Mouse (Mus musculus) hematopoietic stem cell, adult 5-6 weeks (primary cell): ENCODE measurements at regions not wholly inside any gene's neighbourhood (a gene's known extent, or its start where the extent isn't known, plus 50 kb on each side); places are given as distances from the start of the nearest gene placed in this dataset.
A peak's percentile ranks its signal among the peaks of the same experiment; 100 is the strongest.

ENCODE experiments used
- ATAC-seq, 2 experiments: fragments of 125-278 bp in 1 of 2; replicated peaks in 1 of 2; 2 replicates each; pipeline ENCODE4 v1.8.0; 2016 to 2017; ENCODE audit warnings: inconsistent platforms in 2 of 2, mild to moderate bottlenecking in 2 of 2, moderate number of reproducible peaks in 2 of 2, low read depth in 1 of 2, moderate TSS enrichment in 1 of 2; ENCODE audit not compliant: low FRiP score in 2 of 2, poor library complexity in 2 of 2, severe bottlenecking in 2 of 2, insufficient read depth in 1 of 2, low TSS enrichment in 1 of 2

DNA sequence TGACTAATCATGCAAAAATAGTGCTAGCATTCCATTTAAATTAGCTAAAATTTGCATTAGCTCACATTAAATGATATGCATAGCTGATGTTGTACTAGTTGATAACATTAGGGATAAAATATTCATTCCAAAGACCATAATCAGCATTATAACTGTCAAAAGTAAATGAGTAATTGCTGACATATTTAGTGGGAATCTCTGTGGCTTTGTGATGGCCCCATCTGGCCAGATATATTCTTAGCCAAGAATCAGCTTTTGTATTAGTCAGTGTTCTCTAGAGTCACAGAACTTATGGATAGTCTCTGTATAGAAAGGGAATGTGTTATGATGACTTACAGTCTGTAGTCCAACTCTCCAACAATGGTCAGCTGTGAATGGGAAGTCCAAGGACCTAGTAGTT is 171.2 kb downstream of the Gria2 start:
- no peak for ATAC-seq

DNA sequence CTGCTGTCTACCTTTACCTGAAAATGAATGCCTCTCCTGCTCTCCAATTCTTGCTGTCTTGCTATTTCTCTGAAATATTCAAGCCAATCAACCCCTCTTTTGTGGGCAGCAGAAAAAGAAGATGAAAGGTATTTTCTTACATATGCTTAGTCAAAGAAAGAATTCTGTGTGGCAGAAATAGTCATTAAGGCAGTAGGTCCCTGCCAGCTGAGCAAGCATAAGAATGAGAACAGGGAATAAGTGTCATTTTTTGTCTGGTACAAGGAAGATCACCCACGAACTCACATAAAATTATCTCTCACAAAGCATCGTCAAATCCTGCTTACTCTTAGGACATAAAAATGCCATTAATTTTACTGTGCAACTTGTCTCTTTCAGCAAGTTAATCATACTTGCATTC is 192.2 kb downstream of the Gria2 start:
- no peak for ATAC-seq

DNA sequence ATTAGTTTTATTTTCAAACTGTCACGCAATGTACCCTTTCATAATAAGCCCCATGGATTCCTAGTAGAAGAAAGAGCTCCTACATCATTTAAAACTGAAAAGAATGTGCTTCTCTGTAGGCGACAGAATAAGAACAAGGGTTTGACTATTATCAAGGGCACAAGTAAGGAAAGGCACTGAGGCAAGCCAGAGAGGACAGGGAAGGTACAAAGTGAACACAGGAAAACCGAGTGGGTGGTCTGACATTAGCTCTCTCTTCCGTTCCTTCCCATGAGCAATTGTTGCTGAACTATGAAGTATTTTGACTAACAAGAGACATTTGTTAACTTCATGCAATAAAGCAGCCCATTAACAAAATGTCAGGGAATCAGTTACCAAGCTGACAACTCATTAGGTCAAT is 194.2 kb downstream of the Gria2 start:
- ATAC-seq, result no peak

DNA sequence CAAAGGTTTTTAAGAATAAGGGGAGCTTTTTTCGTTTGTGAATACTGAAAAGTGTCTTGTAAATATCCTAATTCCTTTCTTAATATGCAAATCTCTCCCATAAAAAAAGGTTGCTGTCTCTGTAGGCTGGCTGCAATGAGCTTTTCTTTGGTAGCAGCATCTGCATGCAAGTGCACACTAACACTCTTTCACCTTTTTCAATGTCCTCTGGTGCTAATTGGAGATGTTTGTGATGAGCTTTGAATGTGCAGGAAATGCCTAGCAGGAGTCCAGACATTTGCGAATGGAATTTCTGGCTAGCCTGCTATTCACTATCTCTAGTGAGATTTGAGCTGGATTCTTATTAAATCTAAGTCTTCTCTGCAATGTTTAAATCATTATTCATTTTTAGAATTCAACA is 194.8 kb downstream of the Gria2 start:
- ATAC-seq, result no peak

DNA sequence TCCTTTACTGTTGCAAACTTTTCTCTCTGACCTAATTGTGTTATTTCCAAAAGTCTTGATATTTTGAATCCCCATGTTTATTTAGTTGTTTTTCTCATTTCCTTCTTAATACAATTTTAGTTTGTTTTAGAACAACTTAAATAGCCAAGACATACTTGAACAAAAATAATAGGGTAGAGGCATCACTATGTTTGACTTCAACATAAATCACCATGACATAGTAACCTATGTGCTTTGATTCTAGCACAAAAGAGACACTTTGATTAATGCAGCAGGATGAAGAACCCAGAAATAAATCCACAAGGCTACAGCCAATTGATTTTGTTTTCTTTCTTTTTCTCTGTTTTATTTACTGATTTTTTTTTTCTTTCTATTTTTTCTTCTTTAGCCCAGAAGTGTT is 205.1 kb downstream of the Gria2 start:
- no peak for ATAC-seq

DNA sequence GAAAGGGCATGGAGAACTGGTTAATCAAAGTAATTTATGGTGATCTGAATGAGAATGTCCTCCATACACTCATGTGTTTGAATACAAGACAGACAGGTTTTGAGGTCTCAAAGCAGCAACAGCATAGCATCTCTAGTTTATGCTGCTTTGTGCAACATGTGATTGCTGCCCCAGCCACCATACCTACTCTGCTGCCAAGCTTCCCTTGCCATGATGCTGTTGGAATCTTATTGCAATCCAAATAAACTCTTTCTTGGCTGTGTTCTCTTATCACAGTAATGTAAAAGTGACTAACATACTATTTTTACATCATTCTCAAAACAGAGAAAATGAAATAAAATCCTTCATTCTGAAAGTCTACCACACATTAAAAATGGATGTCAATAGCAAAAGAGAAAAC is 235.1 kb downstream of the Gria2 start:
- ATAC-seq, result no peak

DNA sequence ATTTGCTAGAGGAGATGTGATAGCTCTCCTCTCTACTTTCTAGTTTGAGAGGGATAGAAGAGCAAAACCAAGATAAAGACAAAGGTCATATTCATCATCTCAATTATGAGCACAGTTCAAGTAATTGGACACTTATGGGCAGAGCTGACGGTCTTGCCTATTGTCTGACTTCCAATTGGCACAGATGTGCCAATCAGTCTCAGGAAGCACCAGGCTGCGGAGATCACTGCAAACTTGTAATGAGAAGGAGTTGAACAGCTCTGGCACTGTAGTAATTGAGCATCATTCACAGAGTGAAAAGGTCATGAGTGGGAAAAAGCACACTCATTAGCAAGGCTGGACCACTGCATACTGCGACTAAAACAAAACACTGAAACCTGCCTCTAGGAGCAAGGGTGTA is 236.4 kb downstream of the Gria2 start:
- no peak for ATAC-seq

DNA sequence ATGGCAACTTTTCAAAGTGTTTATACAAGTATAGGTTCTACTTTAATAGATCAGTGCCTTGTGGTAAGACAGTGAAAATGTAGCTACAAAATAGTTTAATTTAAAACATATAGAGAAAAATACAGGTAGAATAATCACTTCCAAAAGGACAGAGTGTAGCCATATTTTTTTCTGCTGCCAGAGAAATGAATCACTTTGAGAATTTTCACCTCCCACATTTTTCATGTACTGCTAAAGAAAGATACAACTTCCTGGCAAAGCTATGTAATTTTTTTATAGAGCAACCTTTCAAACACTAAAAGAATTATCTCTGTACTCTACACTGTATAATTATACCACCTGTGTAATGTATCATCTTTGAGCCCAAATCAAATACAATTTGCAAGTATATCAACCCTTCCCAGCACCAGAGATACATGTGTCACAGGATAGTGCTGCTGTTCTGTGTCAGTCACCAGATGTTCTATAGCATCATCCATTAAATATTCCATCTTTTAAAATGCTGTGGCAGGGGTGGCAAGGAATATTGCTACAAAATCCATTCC is 256.4 kb downstream of the Gria2 start:
- no peak for ATAC-seq

DNA sequence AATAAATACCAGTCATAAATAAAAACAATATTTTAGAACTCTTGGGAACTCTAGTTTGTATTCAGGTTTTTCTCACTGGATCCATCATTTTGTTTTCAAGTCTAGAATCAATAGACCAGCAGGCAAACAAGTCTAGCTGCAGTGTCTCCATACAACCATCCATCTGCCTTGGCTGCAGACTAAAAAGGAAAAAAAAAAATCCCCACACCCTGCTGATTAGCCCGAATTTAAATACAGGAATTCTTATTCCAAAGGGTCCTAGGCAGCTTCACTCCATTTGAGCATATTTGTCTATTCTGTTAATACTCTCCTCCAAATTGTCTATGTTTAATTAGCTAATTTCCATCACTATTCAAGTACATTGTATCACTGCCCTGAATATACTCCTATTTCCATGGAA is 258.9 kb downstream of the Gria2 start:
- ATAC-seq, result no peak

DNA sequence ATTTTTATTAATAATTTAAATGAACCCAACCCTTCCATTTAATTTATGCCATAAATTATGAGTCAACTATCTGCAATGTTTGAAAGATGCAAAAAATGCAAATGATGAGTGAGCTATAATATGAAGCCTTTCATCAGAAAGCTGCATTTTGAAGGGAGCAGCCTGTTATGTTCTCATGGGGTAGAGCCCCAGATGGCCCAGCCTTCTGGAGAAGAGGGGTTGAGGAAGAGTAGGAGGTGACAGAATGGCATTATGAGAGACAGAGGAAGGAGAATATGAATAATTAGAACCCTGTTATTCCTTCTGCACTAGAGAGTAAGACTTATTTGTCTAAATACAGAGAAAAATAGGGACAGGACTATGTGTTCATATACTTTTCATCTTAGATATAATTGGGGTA is 261.3 kb downstream of the Gria2 start:
- ATAC-seq, result no peak

DNA sequence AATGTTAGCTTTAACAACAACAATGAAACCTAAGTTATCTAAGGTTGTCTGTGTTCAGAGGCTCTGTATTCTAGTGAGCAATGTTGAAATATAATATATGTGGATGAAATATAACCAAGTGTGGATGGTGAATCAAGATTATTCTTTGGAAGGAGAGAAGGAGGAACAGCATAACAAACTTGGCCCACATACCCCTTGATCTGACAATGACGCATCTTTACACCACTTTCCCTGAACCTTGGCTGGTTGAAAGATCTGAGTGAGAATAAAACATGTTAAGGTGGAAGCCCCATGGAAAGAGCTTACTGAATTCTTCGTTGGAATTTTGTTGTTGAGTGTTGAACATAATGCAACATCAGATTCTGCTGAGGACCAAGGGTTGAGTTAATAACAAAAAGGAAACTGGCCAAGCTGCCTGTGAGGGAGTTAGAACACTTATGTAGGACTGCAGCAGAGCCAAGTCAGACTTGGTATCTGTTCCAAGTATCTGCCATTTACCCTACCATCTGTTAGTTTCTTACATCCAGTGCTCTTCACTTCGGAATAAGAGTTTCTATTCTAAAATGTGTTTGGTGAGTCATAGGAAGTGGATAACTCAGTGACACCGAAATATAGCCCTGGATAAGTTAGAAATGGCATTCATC is 268.8 kb downstream of the Gria2 start:
- ATAC-seq, result no peak

DNA sequence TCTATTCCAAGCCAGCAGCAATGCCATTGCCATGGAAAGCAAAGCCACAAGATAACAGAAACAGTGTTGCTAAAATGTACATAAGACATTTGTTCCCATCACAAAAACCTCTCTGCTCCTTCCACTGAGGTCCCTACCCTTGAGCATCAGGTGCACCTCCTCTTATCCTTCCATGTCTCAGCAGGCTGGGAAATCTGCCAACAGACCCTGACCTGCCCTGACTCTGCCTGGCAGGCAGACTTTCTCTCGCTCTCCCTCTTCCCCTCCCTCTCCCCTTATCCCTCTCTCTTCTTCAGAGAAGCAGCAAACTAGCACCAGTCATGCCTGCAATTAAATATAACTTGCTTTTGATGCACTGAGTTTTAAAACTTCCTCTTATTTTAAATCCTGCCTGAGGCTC is 288.6 kb downstream of the Gria2 start:
- ATAC-seq, result no peak

DNA sequence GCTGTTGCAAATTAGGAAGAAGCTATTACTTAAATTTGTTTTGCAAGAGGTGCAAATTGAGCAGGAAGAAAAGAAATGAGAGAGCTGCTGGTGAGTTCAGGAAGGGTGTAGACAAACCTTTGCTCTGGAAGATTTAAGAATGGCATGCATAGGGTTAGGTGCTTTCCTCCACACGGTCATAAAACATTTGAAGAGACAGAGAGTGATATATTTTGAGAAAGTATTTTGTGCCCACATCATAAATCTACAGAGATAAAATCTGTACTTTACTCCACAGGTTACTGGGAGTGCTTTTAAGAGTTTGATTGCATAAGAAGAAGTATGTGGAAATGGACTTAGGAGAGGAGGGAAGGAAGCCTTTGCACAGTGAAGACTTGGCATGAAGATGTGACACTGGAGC is 293.4 kb downstream of the Gria2 start:
- ATAC-seq, result peak; percentile 39 to 53; a peak in 3 of 4 replicates

DNA sequence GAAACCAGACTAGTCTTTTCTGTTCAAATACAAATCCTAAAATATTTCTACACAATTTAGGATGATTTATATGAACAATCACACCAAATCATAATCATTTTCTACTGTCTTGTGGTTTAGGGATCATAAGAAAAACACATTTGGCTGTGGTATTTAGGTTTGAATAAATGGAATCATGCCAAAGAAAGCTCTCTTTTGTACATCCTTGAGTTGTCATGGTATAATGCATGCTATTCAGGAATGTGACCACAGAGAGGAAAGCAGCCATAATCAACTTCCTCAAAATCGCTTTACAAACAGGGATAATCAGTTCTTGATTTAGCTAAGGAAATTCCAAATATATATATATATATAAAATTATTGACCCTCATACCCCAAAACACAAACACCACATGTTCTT is 295.9 kb downstream of the Gria2 start:
- no peak for ATAC-seq

DNA sequence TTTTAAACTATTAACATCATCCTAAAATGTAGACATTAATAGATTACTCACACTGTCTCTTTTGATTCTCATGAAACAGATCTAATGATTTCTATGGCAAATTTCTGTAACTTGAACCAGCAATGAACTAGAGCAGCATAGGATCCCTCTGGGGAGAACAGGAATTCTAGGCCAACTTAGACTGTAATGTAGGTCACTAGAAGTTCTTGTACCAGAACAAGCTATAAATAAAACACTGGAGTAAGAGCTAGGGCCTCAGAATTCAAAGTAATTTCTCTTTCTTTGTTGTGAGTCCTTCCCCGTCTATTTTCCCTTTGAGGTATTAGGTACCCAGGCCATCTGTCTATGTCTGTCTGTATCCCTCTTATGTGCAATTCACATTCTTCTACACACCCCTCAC is 301.5 kb downstream of the Gria2 start:
- ATAC-seq, result no peak

DNA sequence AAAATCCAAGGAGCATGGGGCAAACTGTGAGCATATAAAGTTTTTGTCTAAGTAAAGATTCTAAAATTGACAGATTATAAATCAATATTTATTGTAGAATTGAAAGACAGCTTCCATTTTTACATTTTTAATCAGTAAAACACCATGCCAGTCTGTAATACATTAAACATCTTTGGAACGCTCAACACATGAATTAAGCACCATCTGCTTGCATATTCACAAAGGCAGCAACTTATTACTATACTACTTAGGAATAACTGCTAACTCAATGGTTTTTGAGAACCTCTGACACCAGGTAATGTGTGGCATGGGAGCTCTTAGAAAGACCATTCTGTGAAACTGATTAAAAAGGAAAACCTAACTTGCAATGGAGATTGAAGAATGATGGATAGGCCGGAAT is 306.1 kb downstream of the Gria2 start:
- no peak for ATAC-seq

DNA sequence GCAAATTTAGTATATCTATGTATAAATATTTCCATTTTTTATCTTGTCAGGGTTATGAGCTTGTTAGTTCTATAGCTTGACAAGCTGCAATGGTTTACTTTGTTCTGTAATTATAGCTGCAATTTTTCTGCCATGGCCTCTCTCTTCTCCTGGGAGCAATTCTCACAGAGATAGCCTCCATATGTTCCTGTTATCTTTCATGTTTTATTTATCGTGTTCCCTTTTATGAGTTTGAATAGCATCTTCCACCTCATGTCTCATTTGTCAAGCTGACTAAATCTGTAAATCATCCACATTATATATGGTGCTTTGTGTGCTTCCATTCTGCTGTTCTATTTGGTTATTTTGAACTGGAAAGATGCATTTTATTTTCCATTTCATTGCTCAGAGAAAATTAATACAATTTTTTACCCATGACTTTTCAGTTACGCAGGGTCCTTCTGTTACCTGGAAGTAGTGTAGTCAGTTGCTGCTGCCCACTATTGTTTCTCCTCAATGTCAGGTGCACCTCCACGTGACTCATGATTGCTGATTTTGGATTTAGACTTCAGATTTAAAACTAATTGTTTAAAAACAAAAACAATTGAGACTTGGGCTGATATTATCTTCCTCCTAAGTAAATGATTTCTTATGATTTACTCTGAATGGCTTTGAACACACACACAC is 318.3 kb downstream of the Gria2 start:
- ATAC-seq, result no peak

DNA sequence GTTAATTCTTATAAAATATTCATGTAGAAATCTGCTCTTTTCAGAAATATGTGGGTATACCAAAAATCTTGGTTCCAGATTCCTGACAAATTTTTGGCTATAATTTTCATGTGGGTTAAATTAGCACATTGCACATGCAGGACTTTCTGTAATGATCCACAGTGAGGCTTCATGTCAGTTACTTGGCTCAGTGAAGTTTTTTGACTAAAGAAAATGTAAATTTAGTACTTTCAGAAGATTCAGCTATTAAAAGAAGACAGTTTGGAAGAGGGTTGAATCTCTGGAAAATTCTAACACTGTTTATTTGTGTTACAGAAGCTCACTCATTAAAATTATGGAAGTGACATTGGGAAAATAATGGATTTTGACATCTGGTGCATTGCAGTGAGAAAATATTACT is 324.0 kb downstream of the Gria2 start:
- ATAC-seq, result no peak

DNA sequence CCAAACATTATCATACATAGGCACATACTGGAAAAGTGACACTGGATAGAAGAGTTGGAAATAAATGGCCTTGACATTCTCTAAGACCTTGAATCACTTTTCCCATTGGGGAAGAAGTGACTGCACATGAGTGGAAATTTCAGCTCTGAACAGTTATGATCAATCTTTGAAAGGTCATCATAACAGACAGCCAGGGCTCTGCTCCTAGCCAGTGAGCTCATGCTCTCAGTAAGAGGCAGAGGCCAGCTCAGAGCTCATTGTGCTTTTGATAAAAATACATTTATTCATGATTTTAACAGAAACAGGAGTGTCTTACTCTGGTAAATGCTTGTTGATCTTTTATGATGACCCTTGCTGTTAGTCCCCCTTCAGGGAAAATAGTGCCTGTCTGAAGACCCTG is 328.9 kb downstream of the Gria2 start:
- no peak for ATAC-seq
